Mouse (Mus musculus): Measurements from ENCODE around the gene Ift122.
"Not testable (repeated sequence)": the region's sequence is repeated elsewhere in the genome, so short reads cannot be mapped to it uniquely, and the experiment has no call there.

The Ift122 gene

GRCm38 (mm10) chr6:115853091-115853813, at the start of gene Ift122, which contains the start of gene Mbd4:
TSS of gene Ift122 (plus strand) at chr6:115853470.
TSS of gene Mbd4 (minus strand) at chr6:115853371.
- peak; percentile 95 for DNase-seq

- DNase-seq: peak; percentile 67
Observed at GRCm38 (mm10) chr6:115803541-115804382, 49.5 kb upstream of the Ift122 start.

- no peak for DNase-seq
Observed at GRCm38 (mm10) chr6:115804432-115805192, 48.7 kb upstream of the Ift122 start.

GRCm38 (mm10) chr6:115807464-115808195, 45.6 kb upstream of the Ift122 start:
- no peak for DNase-seq

- no peak for DNase-seq
Observed at GRCm38 (mm10) chr6:115808196-115808487, 45.1 kb upstream of the Ift122 start.

GRCm38 (mm10) chr6:115808488-115809231, 44.6 kb upstream of the Ift122 start, which contains the start of gene Rpl32:
TSS of gene Rpl32 (minus strand) at chr6:115808747.
- peak; percentile 85 for DNase-seq

- no peak for DNase-seq
Observed at GRCm38 (mm10) chr6:115811606-115812005, 41.7 kb upstream of the Ift122 start.

- no peak for DNase-seq
Observed at GRCm38 (mm10) chr6:115814104-115814503, 39.2 kb upstream of the Ift122 start.

GRCm38 (mm10) chr6:115815041-115815440, 38.2 kb upstream of the Ift122 start:
- DNase-seq: no peak

GRCm38 (mm10) chr6:115818129-115818528, 35.1 kb upstream of the Ift122 start:
- DNase-seq: no peak

- no peak for DNase-seq
Observed at GRCm38 (mm10) chr6:115821216-115821993, 31.9 kb upstream of the Ift122 start.

- not testable (repeated sequence) for DNase-seq
Observed at GRCm38 (mm10) chr6:115823850-115824464, 29.3 kb upstream of the Ift122 start.

GRCm38 (mm10) chr6:115830779-115831601, 22.3 kb upstream of the Ift122 start:
- no peak for DNase-seq

GRCm38 (mm10) chr6:115832152-115832850, 21.0 kb upstream of the Ift122 start:
- DNase-seq: no peak

- no peak for DNase-seq
Observed at GRCm38 (mm10) chr6:115833861-115834260, 19.4 kb upstream of the Ift122 start.

GRCm38 (mm10) chr6:115838161-115838597, 15.1 kb upstream of the Ift122 start, which contains the start of gene Efcab12:
TSS of gene Efcab12 (minus strand) at chr6:115838412.
- peak; percentile 75 for DNase-seq

GRCm38 (mm10) chr6:115838745-115839144, 14.5 kb upstream of the Ift122 start:
- no peak for DNase-seq

- no peak for DNase-seq
Observed at GRCm38 (mm10) chr6:115845006-115845405, 8.3 kb upstream of the Ift122 start.

Measured in cerebellum, adult 8-10 months (tissue).